Mouse (Mus musculus) stomach, embryonic 15.5 days (tissue): ENCODE data around the gene Slc52a3. TPM values are rescaled to one million over a fixed set of nuclear protein-coding genes. Genes with fewer than 3 reads are reported as not detected.

Experiments
- ATAC-seq: fragments of 200-750 bp; cut with Nextera tagmentation; 2 replicates; pipeline ENCODE4 v1.8.0; 2017; ENCODE audit warnings: low read depth, moderate number of reproducible peaks, moderate TSS enrichment; ENCODE audit not compliant: insufficient read depth, low FRiP score
- H3K27ac ChIP-seq: fragments of 300-500 bp; sonication (generic); 2 replicates; pipeline ENCODE4 v1.5.1; 2015; ENCODE audit warnings: mild to moderate bottlenecking, inconsistent platforms
- H3K27me3 ChIP-seq: fragments of 300-500 bp; sonication (generic); replicated peaks from 2 replicates; pipeline ENCODE4 v1.6.1; 2015; ENCODE audit warnings: inconsistent platforms
- H3K36me3 ChIP-seq: fragments of 300-500 bp; sonication (generic); 2 replicates; pipeline ENCODE4 v1.6.1; 2015; ENCODE audit warnings: inconsistent platforms
- H3K4me1 ChIP-seq: fragments of 300-500 bp; sonication (generic); 2 replicates; pipeline ENCODE4 v1.6.1; 2015; ENCODE audit warnings: inconsistent platforms
- H3K4me2 ChIP-seq: fragments of 300-500 bp; sonication (generic); 2 replicates; pipeline ENCODE4 v1.6.1; 2015; ENCODE audit warnings: mild to moderate bottlenecking, inconsistent platforms
- H3K4me3 ChIP-seq: fragments of 300-500 bp; sonication (generic); replicated peaks from 2 replicates; pipeline ENCODE4 v1.5.1; 2015; ENCODE audit warnings: inconsistent platforms
- H3K9ac ChIP-seq: fragments of 300-500 bp; sonication (generic); 2 replicates; pipeline ENCODE4 v1.6.1; 2015; ENCODE audit warnings: inconsistent platforms
- H3K9me3 ChIP-seq: fragments of 300-500 bp; sonication (generic); 2 replicates; pipeline ENCODE4 v1.6.1; 2016; ENCODE audit warnings: inconsistent platforms
- WGBS: fragments of 180-500 bp; shearing (Covaris S2); methylation state at CpG from one replicate; pipeline ENCODE4 v1.1.7; 2015; 5-methylcytosine and 5-hydroxymethylcytosine counted together
- microRNA counts: library from miRNA; unstranded; fragments of <30 nt; microRNA quantifications from one replicate; lab custom pipeline; 2016
- microRNA-seq: library from miRNA; unstranded; fragments of <30 nt; microRNA quantifications from one replicate; pipeline ENCODE4, GENCODE M21; 2016
- polyA plus RNA-seq: library from polyadenylated mRNA; unstranded; fragments of >200 nt; fragmentation: Nextera tagmentation; extraction: Ambion mirVana; gene quantifications from 2 replicates; pipeline ENCODE4 v1.2.1, GENCODE M21; 2015

Slc52a3 gene
- polyA plus RNA-seq, 1 experiment from 2014 or later, result 7.3 TPM

- WGBS, result 74% methylated on average over 9 of the region's 9 CpGs
- Histone ChIP-seq H3K36me3 (no peaks in the 10 kb centered on the region), H3K9me3 (no peaks in the 10 kb centered on the region), H3K4me3 (no peak overlapping the region), H3K4me2 (no peak overlapping the region), H3K27ac (no peak overlapping the region), H3K27me3 (peaks cover 15% of the 10 kb centered on the region), H3K4me1 (no peaks in the 10 kb centered on the region), H3K9ac (no peak overlapping the region)
- ATAC-seq, result no peak
These were observed 60.9 kb downstream of the Slc52a3 start for GRCm38 (mm10) chr2:152057252-152057563.

MicroRNAs encoded within 50 kb of the gene (microRNA counts, 519-probe panel; counts per million panel counts)
- microRNA mmu-miR-1953 (lab: Ali Mortazavi, UCI), result 2,038 counts per million, percentile 25 among the panel's probes with 10 or more counts

Small RNA genes lying within 50 kb of the gene (microRNA-seq; reads per million reads assigned to microRNA genes)
- gene Mir1953, result not detected

Other genes starting within 250 kb of the Slc52a3 start
- 0.06 and 0.26 TPM in 2 replicates for gene Rspo4, start 153.6 kb upstream of the Slc52a3 start, polyA plus RNA-seq
- 0.76 and 0.77 TPM in 2 replicates for gene Angpt4, start 85.3 kb upstream of the Slc52a3 start, polyA plus RNA-seq
- 26.8 TPM in 2 replicates for gene Fam110a, start 16.3 kb upstream of the Slc52a3 start, polyA plus RNA-seq
- 0.04 and 0.05 TPM in 2 replicates for gene Scrt2, start 85.0 kb downstream of the Slc52a3 start, polyA plus RNA-seq
- 12.2 and 12.7 TPM in 2 replicates for gene Srxn1, start 109.0 kb downstream of the Slc52a3 start, polyA plus RNA-seq
- gene Tcf15, start 147.1 kb downstream of the Slc52a3 start, polyA plus RNA-seq, result 8.2 and 10.7 TPM in 2 replicates
- 75.3 and 89.8 TPM in 2 replicates for gene Csnk2a1, start 230.3 kb downstream of the Slc52a3 start, polyA plus RNA-seq